Mouse (Mus musculus): ENCODE data around the gene Uvrag.
A peak's percentile ranks its signal among the peaks of the same experiment; 100 is the strongest.

Gene Uvrag

DNA sequence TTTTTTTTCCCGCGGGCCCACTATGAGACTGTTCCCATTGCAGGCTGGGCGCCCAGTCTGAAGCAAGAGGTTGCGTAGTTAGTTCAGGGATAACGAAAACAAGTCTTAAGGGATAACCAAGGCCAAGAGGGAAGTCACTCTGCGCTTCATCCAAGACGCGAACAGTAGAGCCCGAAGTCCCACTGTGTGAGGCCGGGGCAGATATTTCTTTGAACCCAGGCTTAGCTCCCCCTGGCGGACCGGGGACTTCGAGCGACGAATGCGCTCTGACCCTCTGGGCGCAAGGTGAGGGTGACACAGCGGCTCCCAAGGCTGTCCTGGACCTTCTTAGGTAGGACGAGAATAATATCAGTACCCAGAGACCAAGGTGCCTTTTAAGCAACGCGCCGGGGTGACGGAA lies 304.3 kb downstream of the Uvrag start:
- DNase-seq = peak; percentile 61

DNA sequence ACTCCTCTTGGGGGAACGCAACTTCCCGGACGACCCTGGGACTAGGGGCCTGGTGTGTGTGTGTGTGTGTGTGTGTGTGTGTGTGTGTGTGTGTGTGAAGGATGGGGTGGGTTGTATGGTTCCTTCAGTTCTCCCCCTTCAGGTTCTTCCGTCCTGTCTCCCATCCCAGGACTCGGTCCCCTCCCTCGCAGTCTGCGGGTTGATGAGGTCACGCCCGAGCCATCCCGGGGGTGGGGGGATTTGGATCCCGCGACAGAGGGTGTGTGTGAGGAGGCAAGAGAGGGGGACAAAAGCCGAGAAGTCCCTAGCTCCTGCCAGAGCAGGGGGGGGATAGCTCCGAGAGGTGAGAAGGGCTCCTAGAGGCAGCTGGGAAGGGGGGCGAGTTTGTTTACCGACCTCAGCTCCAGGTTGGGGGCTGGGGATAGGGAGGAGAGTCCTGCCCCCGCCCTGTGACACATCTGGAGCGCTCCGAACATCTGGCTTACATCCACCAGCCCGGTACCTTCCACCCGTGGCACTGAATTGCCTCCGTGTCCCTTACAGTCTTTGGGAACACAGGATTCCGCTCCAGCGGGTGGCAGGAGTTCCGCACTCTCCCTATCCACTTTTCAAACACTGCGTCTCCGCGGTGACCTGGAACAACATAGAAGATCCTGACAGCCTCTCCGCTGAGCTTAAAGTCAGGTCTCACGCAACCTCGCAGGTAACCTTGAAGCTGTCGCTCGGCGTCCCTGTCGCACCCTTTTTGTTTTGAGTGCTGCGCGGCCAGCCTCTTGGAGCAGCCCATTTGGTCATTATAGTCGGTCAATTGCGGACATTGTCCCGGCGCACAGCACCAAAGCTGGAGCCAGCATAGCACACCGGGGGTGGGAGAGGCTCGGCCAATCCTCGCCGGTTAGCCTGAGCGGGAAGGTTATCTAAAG lies 305.2 kb downstream of the Uvrag start:
- peak; percentile 50 for DNase-seq

Measured in retina, postnatal 1 day (tissue).